Mouse (Mus musculus): ENCODE measurements around the gene Slc6a12. TPM values are rescaled to one million over a fixed set of nuclear protein-coding genes. Genes with fewer than 3 reads are reported as not detected.
"Not testable (repeated sequence)": the region's sequence is repeated elsewhere in the genome, so short reads cannot be mapped to it uniquely, and the experiment has no call there.

Slc6a12 gene
- polyA plus RNA-seq, 1 experiment from 2014 or later, result not detected

GRCm38 (mm10) chr6:121357232-121357631 is 14.4 kb downstream of the Slc6a12 start:
- ATAC-seq (replicated peaks; ENCODE audit: extremely low read depth, insufficient read depth, low FRiP score), result no peak
- Histone ChIP-seq H3K27me3 (ENCODE audit: control insufficient read depth, insufficient read depth, low read length) (peaks cover 6% of the 10 kb centered on the region; the same call in 1 of the 2 replicates), H3K27ac (ENCODE audit: low read length) (no peak overlapping the region), H3K4me1 (ENCODE audit: control insufficient read depth, insufficient read depth, low read length) (no peaks in the 10 kb centered on the region), H3K4me2 (ENCODE audit: low read depth, low read length) (no peak overlapping the region), H3K9me3 (replicated peaks; ENCODE audit: control insufficient read depth, low read length) (no peaks in the 10 kb centered on the region), H3K4me3 (ENCODE audit: low read length) (no peak overlapping the region), H3K9ac (ENCODE audit: low read length) (no peak overlapping the region), H3K36me3 (ENCODE audit: control insufficient read depth, insufficient read depth) (no peaks in the 10 kb centered on the region)
- WGBS, result 82% methylated on average over 6 of the region's 6 CpGs

GRCm38 (mm10) chr6:121363061-121363460 is 20.2 kb downstream of the Slc6a12 start:
- WGBS, result 67% methylated on average over 6 of the region's 6 CpGs
- peaks cover 4% of the 10 kb centered on the region; the same call in 1 of the 2 replicates for H3K27me3 ChIP-seq (ENCODE audit: control insufficient read depth, insufficient read depth, low read length)
- no peak overlapping the region for H3K4me3 ChIP-seq (ENCODE audit: low read length)
- no peaks in the 10 kb centered on the region for H3K36me3 ChIP-seq (ENCODE audit: control insufficient read depth, insufficient read depth)
- no peak overlapping the region for H3K9ac ChIP-seq (ENCODE audit: low read length)
- H3K9me3 ChIP-seq (replicated peaks; ENCODE audit: control insufficient read depth, low read length), result no peaks in the 10 kb centered on the region
- ATAC-seq (replicated peaks; ENCODE audit: extremely low read depth, insufficient read depth, low FRiP score), result no peak
- H3K4me2 ChIP-seq (ENCODE audit: low read depth, low read length), result no peak overlapping the region
- no peaks in the 10 kb centered on the region for H3K4me1 ChIP-seq (ENCODE audit: control insufficient read depth, insufficient read depth, low read length)
- no peak overlapping the region for H3K27ac ChIP-seq (ENCODE audit: low read length)

- Histone ChIP-seq H3K27ac (ENCODE audit: low read length) (no peak overlapping the region), H3K4me3 (ENCODE audit: low read length) (no peak overlapping the region)
- 74% methylated on average over 4 of the region's 4 CpGs for WGBS
Observed at GRCm38 (mm10) chr6:121363956-121364355, 21.1 kb downstream of the Slc6a12 start.

GRCm38 (mm10) chr6:121366537-121366936 is 23.7 kb downstream of the Slc6a12 start:
- not testable (repeated sequence) for H3K27ac ChIP-seq (ENCODE audit: low read length); H3K4me2 ChIP-seq (ENCODE audit: low read depth, low read length); H3K4me1 ChIP-seq (ENCODE audit: control insufficient read depth, insufficient read depth, low read length); H3K27me3 ChIP-seq (ENCODE audit: control insufficient read depth, insufficient read depth, low read length); H3K36me3 ChIP-seq (ENCODE audit: control insufficient read depth, insufficient read depth); H3K4me3 ChIP-seq (ENCODE audit: low read length); ATAC-seq (replicated peaks; ENCODE audit: extremely low read depth, insufficient read depth, low FRiP score); H3K9me3 ChIP-seq (replicated peaks; ENCODE audit: control insufficient read depth, low read length); H3K9ac ChIP-seq (ENCODE audit: low read length)
- WGBS, result 13% methylated on average over 2 of the region's 2 CpGs

More at GRCm38 (mm10) chr6:121363956-121364355, 21.1 kb downstream of the Slc6a12 start:
- H3K27me3 ChIP-seq (ENCODE audit: control insufficient read depth, insufficient read depth, low read length), result peaks cover 4% of the 10 kb centered on the region; the same call in 1 of the 2 replicates
- no peak overlapping the region for H3K4me2 ChIP-seq (ENCODE audit: low read depth, low read length)
- H3K9me3 ChIP-seq (replicated peaks; ENCODE audit: control insufficient read depth, low read length), result no peaks in the 10 kb centered on the region
- ATAC-seq (replicated peaks; ENCODE audit: extremely low read depth, insufficient read depth, low FRiP score), result no peak
- H3K4me1 ChIP-seq (ENCODE audit: control insufficient read depth, insufficient read depth, low read length), result no peaks in the 10 kb centered on the region
- no peaks in the 10 kb centered on the region for H3K36me3 ChIP-seq (ENCODE audit: control insufficient read depth, insufficient read depth)
- H3K9ac ChIP-seq (ENCODE audit: low read length), result no peak overlapping the region

- 60% methylated on average over 3 of the region's 3 CpGs for WGBS
- H3K9ac ChIP-seq (ENCODE audit: low read length), result no peak overlapping the region
- no peaks in the 10 kb centered on the region for H3K9me3 ChIP-seq (replicated peaks; ENCODE audit: control insufficient read depth, low read length)
- ATAC-seq (replicated peaks; ENCODE audit: extremely low read depth, insufficient read depth, low FRiP score), result no peak
- H3K4me2 ChIP-seq (ENCODE audit: low read depth, low read length), result no peak overlapping the region
- no peak overlapping the region for H3K4me3 ChIP-seq (ENCODE audit: low read length)
- H3K27ac ChIP-seq (ENCODE audit: low read length), result no peak overlapping the region
- no peaks in the 10 kb centered on the region for H3K4me1 ChIP-seq (ENCODE audit: control insufficient read depth, insufficient read depth, low read length)
- H3K36me3 ChIP-seq (ENCODE audit: control insufficient read depth, insufficient read depth), result no peaks in the 10 kb centered on the region
- H3K27me3 ChIP-seq (ENCODE audit: control insufficient read depth, insufficient read depth, low read length), result no peaks in the 10 kb centered on the region; the same call in 1 of the 2 replicates
Observed at GRCm38 (mm10) chr6:121367099-121367498, 24.2 kb downstream of the Slc6a12 start.

- no peak overlapping the region for H3K27ac ChIP-seq (ENCODE audit: low read length)
- H3K4me2 ChIP-seq (ENCODE audit: low read depth, low read length), result no peak overlapping the region
- no peaks in the 10 kb centered on the region for H3K4me1 ChIP-seq (ENCODE audit: control insufficient read depth, insufficient read depth, low read length)
- H3K36me3 ChIP-seq (ENCODE audit: control insufficient read depth, insufficient read depth), result no peaks in the 10 kb centered on the region
- no peak for ATAC-seq (replicated peaks; ENCODE audit: extremely low read depth, insufficient read depth, low FRiP score)
- WGBS, result 69% methylated on average over 10 of the region's 10 CpGs
- no peaks in the 10 kb centered on the region for H3K9me3 ChIP-seq (replicated peaks; ENCODE audit: control insufficient read depth, low read length)
- H3K9ac ChIP-seq (ENCODE audit: low read length), result no peak overlapping the region
- H3K27me3 ChIP-seq (ENCODE audit: control insufficient read depth, insufficient read depth, low read length), result peaks cover 2% of the 10 kb centered on the region; the same call in 1 of the 2 replicates
- H3K4me3 ChIP-seq (ENCODE audit: low read length), result no peak overlapping the region
Observed at GRCm38 (mm10) chr6:121371197-121371980, 28.5 kb downstream of the Slc6a12 start.

- peaks cover 4% of the 10 kb centered on the region; the same call in 1 of the 2 replicates for H3K27me3 ChIP-seq (ENCODE audit: control insufficient read depth, insufficient read depth, low read length)
- no peaks in the 10 kb centered on the region for H3K9me3 ChIP-seq (replicated peaks; ENCODE audit: control insufficient read depth, low read length)
- no peak overlapping the region for H3K4me2 ChIP-seq (ENCODE audit: low read depth, low read length)
- no peak for ATAC-seq (replicated peaks; ENCODE audit: extremely low read depth, insufficient read depth, low FRiP score)
- no peaks in the 10 kb centered on the region for H3K4me1 ChIP-seq (ENCODE audit: control insufficient read depth, insufficient read depth, low read length)
- no peak overlapping the region for H3K9ac ChIP-seq (ENCODE audit: low read length)
- no peaks in the 10 kb centered on the region for H3K36me3 ChIP-seq (ENCODE audit: control insufficient read depth, insufficient read depth)
- H3K27ac ChIP-seq (ENCODE audit: low read length), result no peak overlapping the region
- H3K4me3 ChIP-seq (ENCODE audit: low read length), result no peak overlapping the region
- WGBS, result 43% methylated on average over 12 of the region's 12 CpGs
Observed at GRCm38 (mm10) chr6:121376159-121376558, 33.3 kb downstream of the Slc6a12 start.

GRCm38 (mm10) chr6:121378256-121378655 is 35.4 kb downstream of the Slc6a12 start:
- Histone ChIP-seq H3K9ac (ENCODE audit: low read length) (no peak overlapping the region), H3K4me1 (ENCODE audit: control insufficient read depth, insufficient read depth, low read length) (no peaks in the 10 kb centered on the region), H3K27ac (ENCODE audit: low read length) (no peak overlapping the region), H3K4me2 (ENCODE audit: low read depth, low read length) (no peak overlapping the region), H3K36me3 (ENCODE audit: control insufficient read depth, insufficient read depth) (no peaks in the 10 kb centered on the region), H3K4me3 (ENCODE audit: low read length) (no peak overlapping the region), H3K27me3 (ENCODE audit: control insufficient read depth, insufficient read depth, low read length) (peaks cover 10% of the 10 kb centered on the region; the same call in 1 of the 2 replicates), H3K9me3 (replicated peaks; ENCODE audit: control insufficient read depth, low read length) (no peaks in the 10 kb centered on the region)
- ATAC-seq (replicated peaks; ENCODE audit: extremely low read depth, insufficient read depth, low FRiP score), result no peak
- WGBS, result 42% methylated on average over 4 of the region's 4 CpGs

- no peaks in the 10 kb centered on the region for H3K9me3 ChIP-seq (replicated peaks; ENCODE audit: control insufficient read depth, low read length)
- no peak overlapping the region for H3K27ac ChIP-seq (ENCODE audit: low read length)
- H3K9ac ChIP-seq (ENCODE audit: low read length), result no peak overlapping the region
- no peak overlapping the region for H3K4me2 ChIP-seq (ENCODE audit: low read depth, low read length)
- 74% methylated on average over 8 of the region's 8 CpGs for WGBS
- no peak overlapping the region for H3K4me3 ChIP-seq (ENCODE audit: low read length)
- no peaks in the 10 kb centered on the region for H3K4me1 ChIP-seq (ENCODE audit: control insufficient read depth, insufficient read depth, low read length)
- no peak for ATAC-seq (replicated peaks; ENCODE audit: extremely low read depth, insufficient read depth, low FRiP score)
- H3K36me3 ChIP-seq (ENCODE audit: control insufficient read depth, insufficient read depth), result no peaks in the 10 kb centered on the region
- H3K27me3 ChIP-seq (ENCODE audit: control insufficient read depth, insufficient read depth, low read length), result peaks cover 10% of the 10 kb centered on the region; the same call in 1 of the 2 replicates
Observed at GRCm38 (mm10) chr6:121380576-121380975, 37.7 kb downstream of the Slc6a12 start.

Measured in heart, embryonic 16.5 days (tissue).